Mouse (Mus musculus) midbrain, embryonic 12.5 days (tissue): ENCODE measurements around the gene Chadl. TPM values are rescaled to one million over a fixed set of nuclear protein-coding genes. Genes with fewer than 3 reads are reported as not detected.
A peak's percentile ranks its signal among the peaks of the same experiment; 100 is the strongest.
"Not testable (repeated sequence)": the region's sequence is repeated elsewhere in the genome, so short reads cannot be mapped to it uniquely, and the experiment has no call there.

Experiments
- ATAC-seq: fragments of 200-750 bp; cut with Nextera tagmentation; 2 replicates; pipeline ENCODE4 v1.8.0; 2017; ENCODE audit warnings: low read depth, moderate TSS enrichment, moderate library complexity; ENCODE audit not compliant: low FRiP score
- H3K27ac ChIP-seq: fragments of 300-500 bp; sonication (generic); replicated peaks from 2 replicates; pipeline ENCODE4 v1.5.1; 2016; ENCODE audit warnings: mild to moderate bottlenecking
- H3K27me3 ChIP-seq: fragments of 300-500 bp; sonication (generic); 2 replicates; pipeline ENCODE4 v1.6.1; 2016; ENCODE audit warnings: mild to moderate bottlenecking
- H3K36me3 ChIP-seq: fragments of 300-500 bp; sonication (generic); 2 replicates; pipeline ENCODE4 v1.6.1; 2016
- H3K4me1 ChIP-seq: fragments of 300-500 bp; sonication (generic); 2 replicates; pipeline ENCODE4 v1.6.1; 2016
- H3K4me2 ChIP-seq: fragments of 300-500 bp; sonication (generic); replicated peaks from 2 replicates; pipeline ENCODE4 v1.6.1; 2016; ENCODE audit warnings: mild to moderate bottlenecking, moderate library complexity
- H3K4me3 ChIP-seq: fragments of 300-500 bp; sonication (generic); 2 replicates; pipeline ENCODE4 v1.5.1; 2016; ENCODE audit warnings: mild to moderate bottlenecking
- H3K9ac ChIP-seq: fragments of 300-500 bp; sonication (generic); replicated peaks from 2 replicates; pipeline ENCODE4 v1.6.1; 2016; ENCODE audit warnings: mild to moderate bottlenecking, moderate library complexity
- H3K9me3 ChIP-seq: fragments of 300-500 bp; sonication (generic); 2 replicates; pipeline ENCODE4 v1.6.1; 2016; ENCODE audit warnings: mild to moderate bottlenecking
- WGBS: fragments of 180-500 bp; shearing (Covaris S2); methylation state at CpG from one replicate; pipeline ENCODE4 v1.1.7; 2016; 5-methylcytosine and 5-hydroxymethylcytosine counted together
- polyA plus RNA-seq: library from polyadenylated mRNA; unstranded; fragments of >200 nt; fragmentation: Nextera tagmentation; extraction: Ambion mirVana; gene quantifications from 2 replicates; pipeline ENCODE4 v1.2.1, GENCODE M21; 2016

Chadl gene
- polyA plus RNA-seq, result 3.4 and 5.6 TPM in 2 replicates

DNA sequence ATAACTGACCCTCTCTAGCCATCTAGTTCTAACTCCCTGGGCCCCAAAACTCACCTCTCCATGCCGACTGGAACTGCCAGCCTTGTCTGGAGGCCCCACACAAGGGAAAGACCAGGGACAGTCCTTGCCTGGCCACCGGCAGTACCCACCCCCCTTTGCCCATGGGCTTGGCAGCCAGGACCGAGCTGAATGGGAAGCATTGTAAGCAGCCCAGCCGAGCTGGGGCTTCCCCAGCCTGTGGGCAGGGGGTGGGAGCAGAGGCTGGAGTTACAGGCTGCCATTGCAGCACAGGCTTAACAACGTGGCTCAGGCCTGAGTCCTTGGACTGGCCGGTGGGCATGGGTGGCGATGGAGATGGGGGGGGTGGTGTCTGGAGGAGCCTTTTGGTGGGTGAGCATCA is at the start of gene Chadl:
Gene Chadl (minus strand): TSS at position 113 of the 400 bp plus-strand sequence.
- H3K36me3 ChIP-seq, result no peaks in the 10 kb centered on the region
- peaks cover 43% of the 10 kb centered on the region for H3K27me3 ChIP-seq
- H3K4me3 ChIP-seq, result no peak within 1 kb of the TSS
- no peaks in the 10 kb centered on the region for H3K9me3 ChIP-seq
- ATAC-seq, result no peak
- no peak within 1 kb of the TSS for H3K9ac ChIP-seq
- peaks cover 18% of the 10 kb centered on the region; the same call in 1 of the 2 replicates for H3K4me1 ChIP-seq
- no peak within 1 kb of the TSS for H3K4me2 ChIP-seq
- H3K27ac ChIP-seq, result no peak within 1 kb of the TSS
- WGBS, result 59% methylated on average over 7 of the region's 7 CpGs

DNA sequence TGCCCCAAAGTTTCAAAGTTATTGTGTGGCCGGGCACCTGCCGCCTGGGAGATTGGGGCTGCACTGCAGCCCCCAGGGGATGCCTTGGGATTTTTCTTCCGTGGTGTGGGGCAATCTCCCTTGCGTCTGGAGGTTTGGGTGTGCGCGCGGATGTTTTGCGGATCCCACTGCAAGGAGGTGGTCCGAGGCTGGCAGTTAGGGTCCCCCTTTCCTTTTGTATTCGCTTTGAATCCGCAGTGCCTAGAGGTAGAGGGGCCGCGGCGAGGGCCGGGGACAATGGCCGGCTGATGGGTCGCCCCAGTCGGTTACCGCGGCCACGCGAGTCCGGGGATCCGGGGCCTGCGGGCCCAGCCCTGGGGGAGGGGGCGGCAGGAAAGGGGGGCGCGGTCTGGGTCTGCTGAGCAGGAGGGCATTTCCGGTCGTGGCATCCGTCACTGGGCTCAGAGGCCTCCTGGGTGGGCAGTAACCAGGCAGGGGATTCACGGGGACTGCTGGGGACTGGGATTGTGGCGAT is 48.6 kb upstream of the Chadl start:
- Histone ChIP-seq H3K36me3 (no peaks in the 10 kb centered on the region), H3K9me3 (no peaks in the 10 kb centered on the region), H3K4me3 (peak overlapping the region; percentile 87), H3K27ac (peak overlapping the region; percentile 93), H3K4me2 (peak overlapping the region; percentile 80), H3K27me3 (no peaks in the 10 kb centered on the region), H3K9ac (peak overlapping the region; percentile 91), H3K4me1 (peaks cover 16% of the 10 kb centered on the region)
- peak; percentile 86 for ATAC-seq
- under 1% methylated on average over 32 of the region's 33 CpGs for WGBS

- H3K4me1 ChIP-seq, result peaks cover 16% of the 10 kb centered on the region
- H3K27me3 ChIP-seq, result no peaks in the 10 kb centered on the region
- WGBS, result under 1% methylated on average over 63 of the region's 65 CpGs
- peak within 1 kb of the TSS; percentile 91 for H3K9ac ChIP-seq
- H3K27ac ChIP-seq, result peak within 1 kb of the TSS; percentile 93
- H3K4me2 ChIP-seq, result peak within 1 kb of the TSS; percentile 80
- H3K36me3 ChIP-seq, result no peaks in the 10 kb centered on the region
- H3K4me3 ChIP-seq, result peak within 1 kb of the TSS; percentile 87
- no peaks in the 10 kb centered on the region for H3K9me3 ChIP-seq
- peak; percentile 77 for ATAC-seq
These were observed 48.0 kb upstream of the Chadl start, which contains the start of the genes Zc3h7b and Rangap1 for GRCm38 (mm10) chr15:81744992-81745600. Gene Zc3h7b, plus strand, starts transcription at chr15:81745057. Gene Rangap1, minus strand, starts transcription at chr15:81745530.

DNA sequence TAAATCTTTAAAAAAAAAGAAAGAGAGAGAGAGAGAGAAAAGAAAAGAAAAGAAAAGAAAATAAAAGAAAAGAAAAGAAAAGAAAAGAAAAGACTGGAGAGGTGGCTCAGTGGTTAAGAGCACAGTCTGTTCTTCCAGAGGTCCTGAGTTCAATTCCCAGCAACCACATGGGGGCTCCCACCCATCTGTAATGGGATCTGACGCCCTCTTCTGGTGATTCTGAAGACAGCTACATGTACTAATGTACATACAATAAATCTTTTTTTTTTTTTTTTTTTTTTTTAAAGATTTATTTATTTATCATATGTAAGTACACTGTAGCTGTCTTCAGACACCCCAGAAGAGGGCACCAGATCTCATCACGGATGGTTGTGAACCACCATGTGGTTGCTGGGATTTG is 45.3 kb upstream of the Chadl start:
- not testable (repeated sequence) for H3K27me3 ChIP-seq, H3K9ac ChIP-seq, H3K4me3 ChIP-seq, ATAC-seq, H3K27ac ChIP-seq, H3K9me3 ChIP-seq, H3K36me3 ChIP-seq, H3K4me2 ChIP-seq
- peaks cover 16% of the 10 kb centered on the region for H3K4me1 ChIP-seq
- 35% methylated on average over 2 of the region's 2 CpGs for WGBS

- Histone ChIP-seq H3K27ac (no peak overlapping the region), H3K27me3 (no peaks in the 10 kb centered on the region), H3K9ac (no peak overlapping the region), H3K36me3 (no peaks in the 10 kb centered on the region), H3K4me1 (peaks cover 4% of the 10 kb centered on the region), H3K4me3 (no peak overlapping the region), H3K9me3 (no peaks in the 10 kb centered on the region), H3K4me2 (no peak overlapping the region)
- no peak for ATAC-seq
- WGBS, result 13% methylated on average over 2 of the region's 2 CpGs
These were observed 42.8 kb upstream of the Chadl start for GRCm38 (mm10) chr15:81739924-81740323.

DNA sequence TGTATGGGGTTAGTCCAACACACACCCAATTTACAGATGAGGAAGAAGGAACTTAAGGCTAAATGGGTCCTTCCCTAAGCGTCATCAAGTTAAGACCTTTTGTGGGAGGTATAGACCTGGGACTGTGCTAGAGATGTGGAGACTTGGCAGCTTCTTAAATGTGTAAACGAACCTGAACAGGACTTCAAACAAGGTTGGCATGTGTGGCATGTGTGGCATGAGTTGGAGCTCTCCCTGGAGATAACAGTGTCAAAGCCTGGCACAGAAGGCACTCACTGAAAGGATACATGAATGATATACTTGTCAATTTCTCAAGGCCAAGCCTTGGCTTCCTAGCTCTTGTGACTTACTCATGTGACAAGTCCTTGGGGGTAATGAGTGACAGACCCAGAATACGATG is 42.2 kb upstream of the Chadl start:
- Histone ChIP-seq H3K36me3 (no peaks in the 10 kb centered on the region), H3K9ac (no peak overlapping the region), H3K4me3 (no peak overlapping the region), H3K4me2 (no peak overlapping the region), H3K9me3 (no peaks in the 10 kb centered on the region), H3K27me3 (no peaks in the 10 kb centered on the region), H3K4me1 (peaks cover 1% of the 10 kb centered on the region), H3K27ac (no peak overlapping the region)
- WGBS, result 82% methylated on average over 3 of the region's 3 CpGs
- ATAC-seq, result no peak

- 59% methylated on average over 3 of the region's 3 CpGs for WGBS
- H3K9me3 ChIP-seq, result no peaks in the 10 kb centered on the region
- no peak for ATAC-seq
These were observed 38.0 kb upstream of the Chadl start for GRCm38 (mm10) chr15:81735075-81735474.

DNA sequence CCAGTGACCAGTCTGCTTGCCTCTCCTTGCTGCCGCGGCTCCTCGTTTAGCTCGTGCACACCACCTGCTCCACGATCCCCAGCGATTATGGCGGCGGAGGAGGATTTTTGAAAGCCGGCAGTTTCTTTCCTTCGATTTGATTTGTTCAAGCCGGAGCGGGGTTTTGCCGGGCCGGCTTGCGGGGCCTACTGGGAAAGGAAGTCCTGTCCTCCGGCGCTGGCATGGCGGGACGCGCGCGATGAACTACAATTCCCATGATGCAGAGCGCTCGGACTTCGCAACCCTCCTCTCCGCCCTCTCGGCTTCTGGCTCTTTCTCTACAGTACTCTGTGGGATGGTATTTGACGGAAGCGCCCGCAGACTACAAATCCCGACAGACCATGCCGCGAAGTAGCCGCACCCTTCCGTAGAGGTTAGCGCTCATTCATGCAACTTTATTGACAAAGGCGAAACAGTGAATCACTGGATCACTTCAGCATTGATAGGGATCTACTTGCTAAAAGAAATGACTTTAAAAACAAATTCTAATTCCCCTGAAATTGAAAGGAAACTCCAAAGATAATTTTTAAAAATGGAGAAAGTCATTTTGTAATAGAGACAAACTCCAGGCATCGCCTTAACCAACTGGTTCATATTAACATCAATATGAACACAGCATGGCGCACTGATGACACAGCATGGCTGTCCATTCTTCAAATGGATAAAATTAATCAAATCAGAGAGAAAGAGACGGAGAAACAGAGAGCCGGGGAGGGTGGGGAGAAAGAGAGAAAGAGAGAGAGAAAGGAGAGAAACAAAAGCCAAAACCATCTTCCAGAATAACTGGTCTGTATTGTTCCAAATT is 32.9 kb upstream of the Chadl start:
- Histone ChIP-seq H3K36me3 (peaks cover 16% of the 10 kb centered on the region), H3K27ac (peak overlapping the region; percentile 77)
- peak; percentile 99 for ATAC-seq

More at GRCm38 (mm10) chr15:81735075-81735474, 38.0 kb upstream of the Chadl start:
- Histone ChIP-seq H3K27ac (no peak overlapping the region), H3K27me3 (no peaks in the 10 kb centered on the region), H3K4me2 (no peak overlapping the region), H3K9ac (no peak overlapping the region), H3K36me3 (no peaks in the 10 kb centered on the region), H3K4me1 (no peaks in the 10 kb centered on the region), H3K4me3 (no peak overlapping the region)

GRCm38 (mm10) chr15:81729241-81729791 is 32.2 kb upstream of the Chadl start:
- under 1% methylated on average over 49 of the region's 49 CpGs for WGBS
- Histone ChIP-seq H3K9me3 (no peaks in the 10 kb centered on the region), H3K4me1 (peaks cover 24% of the 10 kb centered on the region), H3K27ac (peak overlapping the region; percentile 77), H3K36me3 (peaks cover 22% of the 10 kb centered on the region), H3K9ac (peak overlapping the region; percentile 95), H3K4me2 (peak overlapping the region; percentile 88), H3K27me3 (no peaks in the 10 kb centered on the region), H3K4me3 (peak overlapping the region; percentile 99)
- ATAC-seq, result peak; percentile 20

More for the DNA sequence above, 32.9 kb upstream of the Chadl start:
- H3K9ac ChIP-seq, result peak overlapping the region; percentile 95
- peaks cover 24% of the 10 kb centered on the region for H3K4me1 ChIP-seq
- WGBS, result 5% methylated on average over 41 of the region's 41 CpGs
- no peaks in the 10 kb centered on the region for H3K9me3 ChIP-seq
- H3K4me3 ChIP-seq, result peak overlapping the region; percentile 99
- H3K27me3 ChIP-seq, result no peaks in the 10 kb centered on the region
- H3K4me2 ChIP-seq, result peak overlapping the region; percentile 88

GRCm38 (mm10) chr15:81725965-81726364 is 28.9 kb upstream of the Chadl start:
- peaks cover 24% of the 10 kb centered on the region for H3K4me1 ChIP-seq
- H3K9me3 ChIP-seq, result no peaks in the 10 kb centered on the region
- peaks cover 56% of the 10 kb centered on the region for H3K36me3 ChIP-seq
- H3K9ac ChIP-seq, result no peak overlapping the region
- no peak overlapping the region for H3K27ac ChIP-seq
- no peak overlapping the region for H3K4me2 ChIP-seq
- H3K4me3 ChIP-seq, result no peak overlapping the region
- no peaks in the 10 kb centered on the region for H3K27me3 ChIP-seq
- no peak for ATAC-seq
- 95% methylated on average over 8 of the region's 8 CpGs for WGBS

DNA sequence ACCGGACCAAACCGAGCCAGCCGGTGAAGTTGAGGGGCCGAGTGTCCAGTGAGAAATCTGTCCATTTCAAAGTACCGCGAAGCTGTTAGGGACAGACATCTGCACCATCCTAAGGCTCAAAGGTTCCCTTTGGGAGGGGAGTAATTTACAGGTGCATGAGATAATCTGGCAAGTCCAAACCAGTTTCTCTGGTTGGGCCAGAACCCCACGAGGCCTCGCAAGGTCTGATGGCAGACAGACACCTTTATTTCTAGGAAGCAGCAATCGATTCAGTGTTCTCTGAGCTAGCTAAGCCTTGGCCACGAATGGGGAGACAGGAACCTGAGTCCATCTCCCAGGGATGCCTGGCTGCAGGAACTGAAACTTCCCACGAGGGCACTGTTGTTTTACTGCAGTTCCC is 26.6 kb upstream of the Chadl start:
- H3K4me1 ChIP-seq, result peaks cover 23% of the 10 kb centered on the region
- no peaks in the 10 kb centered on the region for H3K9me3 ChIP-seq
- H3K4me3 ChIP-seq, result no peak overlapping the region
- 93% methylated on average over 11 of the region's 11 CpGs for WGBS
- no peak overlapping the region for H3K4me2 ChIP-seq
- H3K36me3 ChIP-seq, result peaks cover 79% of the 10 kb centered on the region
- no peak overlapping the region for H3K27ac ChIP-seq
- H3K27me3 ChIP-seq, result no peaks in the 10 kb centered on the region
- ATAC-seq, result no peak
- H3K9ac ChIP-seq, result no peak overlapping the region

- Histone ChIP-seq H3K4me2 (no peak overlapping the region), H3K4me3 (no peak overlapping the region), H3K36me3 (peaks cover 92% of the 10 kb centered on the region), H3K27ac (no peak overlapping the region), H3K4me1 (peaks cover 17% of the 10 kb centered on the region), H3K27me3 (no peaks in the 10 kb centered on the region), H3K9me3 (no peaks in the 10 kb centered on the region), H3K9ac (no peak overlapping the region)
- WGBS, result 97% methylated on average over 5 of the region's 5 CpGs
- no peak for ATAC-seq
These were observed 25.3 kb upstream of the Chadl start for GRCm38 (mm10) chr15:81722361-81722760.
